Mouse (Mus musculus) midbrain, embryonic 15.5 days (tissue): ENCODE data around the gene Nlgn2. TPM values are rescaled to one million over a fixed set of nuclear protein-coding genes. Genes with fewer than 3 reads are reported as not detected.

Experiments used
- ATAC-seq: fragments of 200-750 bp; cut with Nextera tagmentation; replicated peaks from 2 replicates; pipeline ENCODE4 v1.8.0; 2017; ENCODE audit warnings: moderate TSS enrichment
- H3K27ac ChIP-seq: fragments of 300-500 bp; sonication (generic); 2 replicates; pipeline ENCODE4 v1.5.1; 2015; ENCODE audit warnings: mild to moderate bottlenecking, inconsistent platforms
- H3K27me3 ChIP-seq: fragments of 300-500 bp; sonication (generic); replicated peaks from 2 replicates; pipeline ENCODE4 v1.6.1; 2015; ENCODE audit warnings: inconsistent platforms
- H3K36me3 ChIP-seq: fragments of 300-500 bp; sonication (generic); replicated peaks from 2 replicates; pipeline ENCODE4 v1.6.1; 2015; ENCODE audit warnings: inconsistent platforms
- H3K4me1 ChIP-seq: fragments of 300-500 bp; sonication (generic); 2 replicates; pipeline ENCODE4 v1.6.1; 2015; ENCODE audit warnings: inconsistent platforms
- H3K4me2 ChIP-seq: fragments of 300-500 bp; sonication (generic); 2 replicates; pipeline ENCODE4 v1.6.1; 2015; ENCODE audit warnings: inconsistent platforms, mild to moderate bottlenecking, moderate library complexity
- H3K4me3 ChIP-seq: fragments of 300-500 bp; sonication (generic); 2 replicates; pipeline ENCODE4 v1.5.1; 2015; ENCODE audit warnings: mild to moderate bottlenecking, inconsistent platforms
- H3K9ac ChIP-seq: fragments of 300-500 bp; sonication (generic); 2 replicates; pipeline ENCODE4 v1.6.1; 2015; ENCODE audit warnings: mild to moderate bottlenecking, inconsistent platforms
- H3K9me3 ChIP-seq: fragments of 300-500 bp; sonication (generic); 2 replicates; pipeline ENCODE4 v1.6.1; 2016; ENCODE audit warnings: inconsistent platforms
- WGBS: fragments of 180-500 bp; shearing (Covaris S2); methylation state at CpG from one replicate; pipeline ENCODE4 v1.1.7; 2015; ENCODE audit warnings: mixed read lengths; 5-methylcytosine and 5-hydroxymethylcytosine counted together
- polyA plus RNA-seq: library from polyadenylated mRNA; unstranded; fragments of >200 nt; fragmentation: Nextera tagmentation; extraction: Ambion mirVana; gene quantifications from 2 replicates; pipeline ENCODE4 v1.2.1, GENCODE M21; 2015

Nlgn2 gene
- polyA plus RNA-seq, 1 experiment from 2014 or later: 24.2 TPM

DNA sequence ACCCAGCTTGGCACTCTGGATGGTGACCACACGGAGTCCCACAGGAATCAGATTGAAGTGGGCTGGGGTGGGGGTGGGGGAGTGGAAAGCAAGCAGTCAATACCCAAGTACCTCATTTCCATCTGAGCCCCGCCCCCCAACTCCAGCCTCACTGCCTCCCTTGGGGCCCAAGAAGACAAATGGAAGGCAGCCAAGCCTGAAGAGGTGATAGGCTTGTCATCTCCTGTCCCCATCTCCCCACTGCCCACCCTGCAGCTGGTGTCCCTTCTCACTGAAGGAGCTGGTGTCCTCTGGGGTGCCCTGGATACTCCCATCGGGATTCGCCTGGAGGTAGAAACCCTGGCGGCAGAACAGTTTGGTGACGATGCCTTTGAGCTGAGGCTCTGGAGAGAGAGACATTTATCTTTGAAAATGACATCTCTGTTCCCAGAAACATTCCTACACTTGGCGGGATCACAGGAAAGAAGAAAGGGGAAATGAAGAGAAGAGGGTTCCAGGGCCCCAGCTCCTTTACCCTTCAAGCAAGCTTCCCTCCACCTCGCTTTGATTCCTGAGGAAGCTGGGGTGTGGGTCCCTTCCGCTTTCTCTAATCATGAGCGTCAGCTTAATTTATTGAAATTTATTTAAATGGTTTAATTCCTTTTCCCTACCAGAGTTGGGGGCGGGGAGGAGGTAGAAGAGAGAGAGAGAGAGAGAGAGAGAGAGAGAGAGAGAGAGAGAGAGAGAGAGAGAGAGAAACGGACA lies 38.0 kb downstream of the Nlgn2 start:
- Histone ChIP-seq H3K4me1 (peaks cover 59% of the 10 kb centered on the region), H3K27ac (peak overlapping the region; percentile 98), H3K27me3 (peaks cover 12% of the 10 kb centered on the region), H3K9ac (peak overlapping the region; percentile 66), H3K4me2 (peak overlapping the region; percentile 86), H3K4me3 (peak overlapping the region; percentile 74), H3K9me3 (no peaks in the 10 kb centered on the region), H3K36me3 (no peaks in the 10 kb centered on the region)
- 8% methylated on average over 11 of the region's 12 CpGs for WGBS
- no peak for ATAC-seq

DNA sequence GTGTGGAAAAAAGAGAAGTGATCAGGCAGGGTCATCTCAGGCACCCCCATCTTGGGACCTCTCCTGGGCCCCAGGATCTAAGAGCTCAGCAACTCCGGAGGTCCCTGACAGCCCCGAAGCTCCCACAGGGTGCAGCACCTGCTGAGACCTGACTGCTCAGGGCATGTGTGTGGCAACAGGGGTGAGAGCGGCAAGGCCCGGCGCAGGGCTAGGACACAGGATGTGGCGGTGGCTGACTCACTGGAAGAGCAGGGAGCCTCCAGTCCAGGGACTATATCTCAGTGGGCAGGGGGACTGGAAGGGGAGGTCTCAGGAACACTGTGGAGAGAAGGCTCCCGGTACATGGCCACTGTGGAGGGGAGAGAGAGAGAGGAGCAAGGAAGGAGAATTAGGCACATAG lies 39.7 kb downstream of the Nlgn2 start:
- peaks cover 14% of the 10 kb centered on the region; the same call in 1 of the 2 replicates for H3K27me3 ChIP-seq
- WGBS: 74% methylated on average over 7 of the region's 7 CpGs

DNA sequence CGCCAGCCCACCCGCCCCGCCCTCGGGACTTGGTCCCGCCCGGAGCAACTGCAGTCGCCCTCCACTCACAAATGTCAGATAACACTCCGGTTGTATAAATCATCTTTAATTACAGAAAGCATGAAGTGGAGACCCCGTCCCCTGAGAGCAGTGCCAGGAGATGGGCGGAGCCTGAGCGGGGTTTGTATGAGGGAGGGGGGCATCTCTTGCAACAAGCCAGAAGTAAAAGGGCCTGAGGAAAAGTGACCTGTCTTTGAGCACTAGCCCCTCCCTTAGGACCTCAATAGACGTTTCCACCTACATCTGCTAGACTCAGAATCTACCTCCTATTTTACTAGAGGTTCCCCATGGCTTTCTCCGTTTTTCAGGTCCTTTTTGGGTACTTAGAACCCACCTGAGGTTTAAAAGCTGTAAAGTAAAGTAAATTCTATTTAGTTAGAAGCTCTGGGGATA lies 41.6 kb downstream of the Nlgn2 start:
- 3% methylated on average over 13 of the region's 13 CpGs for WGBS
- ATAC-seq: no peak
- Histone ChIP-seq H3K27me3 (peaks cover 14% of the 10 kb centered on the region; the same call in 1 of the 2 replicates), H3K4me3 (peak overlapping the region; percentile 43), H3K4me1 (peaks cover 24% of the 10 kb centered on the region), H3K4me2 (peak overlapping the region; percentile 75), H3K9me3 (no peaks in the 10 kb centered on the region), H3K36me3 (no peaks in the 10 kb centered on the region), H3K27ac (no peak overlapping the region), H3K9ac (no peak overlapping the region)

More for the DNA sequence above, 39.7 kb downstream of the Nlgn2 start:
- no peak for ATAC-seq
- H3K9me3 ChIP-seq: no peaks in the 10 kb centered on the region
- no peak overlapping the region for H3K4me2 ChIP-seq
- no peak overlapping the region for H3K27ac ChIP-seq
- no peak overlapping the region for H3K4me3 ChIP-seq
- no peak overlapping the region for H3K9ac ChIP-seq
- H3K36me3 ChIP-seq: no peaks in the 10 kb centered on the region
- H3K4me1 ChIP-seq: peaks cover 43% of the 10 kb centered on the region

DNA sequence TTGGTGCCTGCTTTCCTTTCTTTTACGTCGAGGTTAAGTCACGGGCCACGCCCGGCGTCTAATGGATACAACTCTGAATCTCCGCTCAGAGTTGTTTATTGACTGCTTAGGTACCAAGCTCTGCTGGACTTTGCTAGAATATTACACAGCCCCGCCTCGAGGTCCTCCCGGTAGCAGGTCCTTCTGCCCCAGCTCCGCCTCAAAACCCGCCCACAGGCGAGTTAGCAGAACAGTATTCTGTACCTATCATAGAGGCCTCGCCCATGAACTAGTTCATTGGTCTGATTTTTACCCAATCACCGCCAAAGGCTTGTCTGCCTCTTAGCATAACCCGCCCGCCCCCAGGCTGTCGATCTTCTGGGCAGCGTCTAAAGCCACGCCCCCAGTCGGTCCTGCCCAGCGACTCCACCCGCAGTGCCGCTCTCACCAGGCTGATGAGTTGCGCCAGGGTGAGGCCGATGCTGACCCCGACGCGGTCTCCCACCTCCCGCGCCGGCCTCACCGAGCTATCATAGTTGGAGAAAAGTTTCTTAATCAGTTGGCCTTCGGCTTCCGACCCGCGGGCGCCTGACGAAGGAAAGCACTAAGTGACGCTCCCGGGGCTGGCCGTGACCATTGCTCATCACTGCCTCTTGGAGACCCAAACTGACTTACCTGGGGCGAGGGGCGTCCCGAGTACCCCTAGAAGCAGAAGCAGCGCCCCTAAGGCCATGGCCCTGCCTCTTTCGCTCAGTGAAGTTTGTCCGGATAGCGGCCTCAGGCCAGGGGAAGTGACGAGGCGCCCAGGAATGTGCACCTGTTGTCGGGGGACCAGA lies 42.2 kb downstream of the Nlgn2 start, which contains the start of gene Chrnb1:
Gene Chrnb1 (minus strand): TSS at position 776 of the 815 bp plus-strand sequence.
- peak; percentile 90 for ATAC-seq
- peaks cover 21% of the 10 kb centered on the region for H3K4me1 ChIP-seq
- 2% methylated on average over 52 of the region's 52 CpGs for WGBS
- peak within 1 kb of the TSS; percentile 75 for H3K4me2 ChIP-seq
- peaks cover 14% of the 10 kb centered on the region; the same call in 1 of the 2 replicates for H3K27me3 ChIP-seq
- no peaks in the 10 kb centered on the region for H3K36me3 ChIP-seq
- H3K9me3 ChIP-seq: no peaks in the 10 kb centered on the region
- peak within 1 kb of the TSS; percentile 25 for H3K9ac ChIP-seq
- peak within 1 kb of the TSS; percentile 43 for H3K4me3 ChIP-seq
- no peak within 1 kb of the TSS for H3K27ac ChIP-seq

DNA sequence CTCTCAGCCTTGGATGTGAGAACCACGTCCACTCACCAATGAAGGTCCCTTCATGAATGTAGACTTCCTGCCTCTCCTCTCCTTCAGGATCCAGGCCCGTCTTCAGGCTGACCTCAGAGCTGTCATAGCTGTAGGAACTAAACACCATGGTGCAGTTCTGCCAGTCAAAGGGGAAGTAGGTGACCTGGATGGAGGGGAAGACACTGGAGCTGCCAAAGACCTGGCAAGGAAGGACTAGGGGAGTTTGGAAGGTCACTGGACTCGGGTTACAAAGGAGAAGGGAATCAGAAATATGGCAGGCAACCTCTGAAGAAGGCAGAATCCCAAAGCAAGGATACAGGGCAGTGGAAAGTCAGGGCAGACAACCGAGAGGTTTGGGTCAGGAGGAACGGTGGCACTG lies 44.2 kb downstream of the Nlgn2 start:
- Histone ChIP-seq H3K27ac (no peak overlapping the region), H3K9me3 (no peaks in the 10 kb centered on the region), H3K4me3 (no peak overlapping the region), H3K4me2 (no peak overlapping the region), H3K27me3 (peaks cover 14% of the 10 kb centered on the region; the same call in 1 of the 2 replicates), H3K9ac (no peak overlapping the region), H3K4me1 (peaks cover 8% of the 10 kb centered on the region), H3K36me3 (no peaks in the 10 kb centered on the region)
- no peak for ATAC-seq
- WGBS: 66% methylated on average over 5 of the region's 5 CpGs

DNA sequence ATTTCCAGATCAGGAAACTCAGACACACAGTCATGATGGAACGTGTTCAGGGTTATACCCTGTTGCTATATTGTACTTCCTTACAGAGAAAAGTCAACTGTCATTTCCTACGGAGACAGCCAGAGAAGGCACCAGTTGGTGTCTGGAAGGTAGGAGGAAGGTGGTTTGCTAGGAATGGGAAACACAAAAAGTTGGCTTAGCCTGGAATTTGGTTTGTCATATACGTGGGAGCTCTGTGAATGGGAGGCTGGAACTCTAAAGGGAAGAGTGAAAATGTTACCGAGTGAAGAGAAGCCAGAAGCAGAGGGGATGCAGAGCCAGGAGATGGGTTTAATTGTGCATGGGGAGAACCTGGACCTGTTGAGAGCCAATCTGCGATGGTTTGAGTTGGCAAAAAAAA lies 46.2 kb downstream of the Nlgn2 start:
- no peak overlapping the region for H3K9ac ChIP-seq
- H3K27me3 ChIP-seq: peaks cover 14% of the 10 kb centered on the region; the same call in 1 of the 2 replicates
- no peaks in the 10 kb centered on the region for H3K36me3 ChIP-seq
- ATAC-seq: no peak
- H3K9me3 ChIP-seq: no peaks in the 10 kb centered on the region
- no peak overlapping the region for H3K27ac ChIP-seq
- peaks cover 8% of the 10 kb centered on the region for H3K4me1 ChIP-seq
- no peak overlapping the region for H3K4me2 ChIP-seq
- H3K4me3 ChIP-seq: no peak overlapping the region
- WGBS: 71% methylated on average over 5 of the region's 5 CpGs

DNA sequence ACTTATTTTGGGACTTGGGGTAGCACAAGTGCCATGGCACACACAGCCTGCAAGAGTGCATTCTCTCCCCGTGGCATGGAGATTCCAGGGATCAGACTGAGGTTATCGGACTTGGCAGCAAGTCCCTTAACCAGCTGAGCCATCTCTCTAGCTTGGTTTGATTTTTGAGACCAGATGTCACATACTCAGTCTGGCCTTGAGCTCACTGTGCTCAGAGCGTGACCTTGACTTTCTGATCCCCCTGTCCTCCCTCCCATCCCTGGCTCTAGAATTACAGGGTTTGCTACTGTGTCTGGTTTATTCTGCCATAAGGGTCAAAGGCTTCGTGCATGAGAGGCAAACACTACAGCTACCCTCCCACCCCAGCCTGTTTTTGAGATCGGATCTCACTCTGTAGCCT lies 48.2 kb downstream of the Nlgn2 start:
- 0 out of 2 replicates have a peak, but pooled peaks cover 4% of the 10 kb centered on the region for H3K27me3 ChIP-seq
- no peak for ATAC-seq
- WGBS: 58% methylated on average over 5 of the region's 5 CpGs
- H3K9ac ChIP-seq: no peak overlapping the region
- H3K27ac ChIP-seq: no peak overlapping the region
- H3K4me2 ChIP-seq: no peak overlapping the region
- H3K36me3 ChIP-seq: no peaks in the 10 kb centered on the region
- no peaks in the 10 kb centered on the region for H3K4me1 ChIP-seq
- H3K4me3 ChIP-seq: no peak overlapping the region
- no peaks in the 10 kb centered on the region for H3K9me3 ChIP-seq

DNA sequence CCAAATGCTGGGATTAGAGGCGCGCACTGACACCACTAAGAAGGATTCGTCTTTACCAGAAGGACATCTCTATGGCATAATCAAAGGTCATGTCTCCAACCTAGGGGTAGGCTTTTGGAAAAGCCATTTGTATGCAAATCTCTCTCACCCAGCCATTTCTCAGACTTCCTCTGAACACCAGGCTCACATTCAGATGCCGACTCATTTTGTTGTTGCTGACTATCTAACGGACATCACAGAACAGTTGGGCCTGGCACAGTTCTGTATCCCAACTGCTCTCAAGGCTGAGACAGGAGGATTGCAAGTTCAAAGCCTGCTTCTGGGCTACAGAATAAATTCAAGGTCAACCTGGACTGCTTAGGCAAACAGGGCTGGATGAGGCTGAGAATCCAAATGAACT lies 50.3 kb downstream of the Nlgn2 start:
- no peak for ATAC-seq
- H3K4me1 ChIP-seq: no peaks in the 10 kb centered on the region
- no peak overlapping the region for H3K4me3 ChIP-seq
- H3K27ac ChIP-seq: no peak overlapping the region
- H3K36me3 ChIP-seq: no peaks in the 10 kb centered on the region
- no peaks in the 10 kb centered on the region for H3K9me3 ChIP-seq
- WGBS: 80% methylated on average over 5 of the region's 5 CpGs
- H3K4me2 ChIP-seq: no peak overlapping the region
- H3K27me3 ChIP-seq: no peaks in the 10 kb centered on the region
- H3K9ac ChIP-seq: no peak overlapping the region

DNA sequence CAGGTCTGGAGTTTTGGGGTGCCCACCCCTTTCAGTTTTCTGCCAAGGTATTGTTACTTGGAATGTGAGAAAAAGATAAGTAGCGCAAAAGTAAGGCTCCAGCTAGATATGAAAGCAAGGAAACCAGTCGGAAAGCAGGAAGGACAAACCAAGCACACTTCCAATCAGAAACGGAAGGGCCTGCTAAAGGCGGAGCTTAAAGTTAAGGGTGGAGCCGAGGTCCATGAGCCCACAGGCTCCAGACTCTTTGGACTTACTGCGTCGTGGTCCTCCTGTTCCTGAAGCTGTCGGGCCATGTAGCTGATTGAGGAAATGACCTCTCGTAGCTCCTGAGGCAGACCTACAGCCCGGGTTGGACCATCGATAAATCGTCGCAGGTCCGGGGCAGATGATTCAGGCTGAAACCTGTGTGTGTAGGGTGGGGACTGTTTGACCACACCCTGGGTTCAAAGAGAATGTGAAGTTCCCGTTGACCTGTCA lies 52.8 kb downstream of the Nlgn2 start:
- WGBS: 45% methylated on average over 15 of the region's 15 CpGs
- ATAC-seq: no peak
- H3K4me3 ChIP-seq: no peak overlapping the region
- H3K9me3 ChIP-seq: no peaks in the 10 kb centered on the region
- H3K27me3 ChIP-seq: no peaks in the 10 kb centered on the region
- no peak overlapping the region for H3K27ac ChIP-seq
- no peak overlapping the region for H3K4me2 ChIP-seq
- no peaks in the 10 kb centered on the region for H3K4me1 ChIP-seq
- H3K36me3 ChIP-seq: no peaks in the 10 kb centered on the region
- H3K9ac ChIP-seq: no peak overlapping the region

DNA sequence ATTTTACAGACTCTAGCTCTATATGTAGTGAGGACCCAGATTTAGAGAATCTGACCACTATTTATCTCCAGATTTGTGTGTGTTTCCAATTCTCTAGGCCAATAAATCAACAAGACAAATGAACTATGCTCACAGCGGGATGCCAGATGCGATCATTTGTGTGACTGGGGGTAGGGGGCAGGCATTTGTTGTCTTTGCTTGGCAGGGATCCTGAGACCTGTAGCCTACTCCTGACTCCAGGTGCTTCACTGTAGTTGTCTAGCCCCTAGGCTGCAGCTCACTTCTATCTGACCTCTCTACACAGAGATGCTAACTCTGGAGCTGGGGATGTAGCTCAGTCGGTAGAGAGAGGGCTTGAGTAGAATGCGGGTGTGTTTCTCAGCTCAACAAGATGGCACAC lies 55.8 kb downstream of the Nlgn2 start:
- H3K9ac ChIP-seq: no peak overlapping the region
- no peaks in the 10 kb centered on the region for H3K9me3 ChIP-seq
- no peak overlapping the region for H3K27ac ChIP-seq
- no peak overlapping the region for H3K4me2 ChIP-seq
- H3K27me3 ChIP-seq: no peaks in the 10 kb centered on the region
- no peaks in the 10 kb centered on the region for H3K36me3 ChIP-seq
- ATAC-seq: no peak
- H3K4me3 ChIP-seq: no peak overlapping the region
- no peaks in the 10 kb centered on the region for H3K4me1 ChIP-seq
- WGBS: 42% methylated on average over 4 of the region's 4 CpGs

DNA sequence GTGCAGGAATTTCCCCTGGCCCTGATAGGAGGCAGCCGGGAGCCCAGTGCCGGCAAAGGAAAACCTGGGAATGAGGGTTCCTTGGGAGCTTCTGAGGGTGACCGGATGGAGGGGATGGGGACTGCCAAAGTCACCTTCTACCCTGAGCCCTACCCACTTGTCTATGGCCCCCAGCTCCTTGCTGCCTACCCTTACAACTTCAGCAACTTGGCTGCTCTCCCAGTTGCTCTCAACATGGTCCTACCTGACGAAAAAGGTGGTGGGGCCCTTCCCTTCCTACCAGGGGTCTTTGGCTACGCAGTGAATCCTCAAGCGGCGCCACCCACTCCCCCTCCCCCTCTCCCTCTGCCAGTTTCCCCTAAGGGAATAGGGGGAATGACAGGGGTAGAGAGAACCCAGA lies 58.6 kb downstream of the Nlgn2 start:
- WGBS: 55% methylated on average over 7 of the region's 7 CpGs
- Histone ChIP-seq H3K9ac (no peak overlapping the region), H3K27ac (no peak overlapping the region), H3K27me3 (no peaks in the 10 kb centered on the region), H3K4me3 (no peak overlapping the region), H3K4me1 (no peaks in the 10 kb centered on the region), H3K9me3 (no peaks in the 10 kb centered on the region), H3K4me2 (no peak overlapping the region), H3K36me3 (peaks cover 6% of the 10 kb centered on the region; the same call in 1 of the 2 replicates)
- ATAC-seq: no peak

DNA sequence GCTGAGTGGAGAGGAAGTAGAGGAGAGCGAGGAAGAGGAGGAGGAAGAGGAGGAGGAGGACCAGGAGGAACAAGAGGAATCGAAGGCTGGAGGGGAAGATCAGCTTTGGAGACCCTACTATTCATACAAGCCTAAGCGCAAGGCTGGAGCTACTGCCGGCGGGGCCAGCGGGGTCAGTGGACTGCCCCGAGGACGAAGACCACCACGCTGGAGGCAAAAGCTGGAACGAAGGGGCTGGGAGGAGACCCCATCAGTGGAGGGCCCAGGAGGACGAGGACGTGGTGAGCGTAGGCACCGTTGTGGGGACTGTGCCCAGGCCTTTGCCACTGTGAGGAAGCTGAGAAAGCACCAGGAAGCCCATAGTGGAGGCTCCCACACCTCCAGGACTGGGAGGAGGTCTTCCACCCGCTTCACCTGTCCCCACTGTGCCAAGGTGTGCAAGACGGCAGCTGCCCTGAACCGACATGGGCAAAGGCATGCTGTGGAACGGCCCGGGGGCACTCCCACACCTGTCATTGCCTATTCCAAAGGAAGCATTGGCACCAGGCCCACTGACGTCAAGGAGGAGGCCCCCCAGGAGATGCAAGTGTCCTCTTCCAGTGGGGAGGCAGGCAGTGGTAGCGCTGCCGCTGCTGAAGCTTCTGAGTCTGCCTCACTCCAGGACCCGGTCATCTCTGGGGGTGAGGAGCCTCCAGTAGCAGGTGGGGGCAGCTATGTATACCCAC lies 59.2 kb downstream of the Nlgn2 start:
- 67% methylated on average over 23 of the region's 23 CpGs for WGBS
- ATAC-seq: no peak

More for the DNA sequence above, 59.2 kb downstream of the Nlgn2 start:
- H3K27me3 ChIP-seq: no peaks in the 10 kb centered on the region
- no peak overlapping the region for H3K27ac ChIP-seq
- no peak overlapping the region for H3K4me2 ChIP-seq
- no peak overlapping the region for H3K4me3 ChIP-seq
- no peak overlapping the region for H3K9ac ChIP-seq
- H3K4me1 ChIP-seq: no peaks in the 10 kb centered on the region
- peaks cover 6% of the 10 kb centered on the region; the same call in 1 of the 2 replicates for H3K36me3 ChIP-seq
- H3K9me3 ChIP-seq: no peaks in the 10 kb centered on the region
